ENCODE assay signal across 1 mouse cellular context in genomic region chr4:129898815-129899214, GRCm38 (mm10). TPM values are rescaled to one million over a fixed set of nuclear protein-coding genes. Genes with fewer than 3 reads are reported as not detected.
"Had no signal": no experiment of that assay in that cellular context is flagged by ENCODE, and none has a peak within 500 bp of the region (broad histone marks: within the 10 kb centered on the region; RNA-seq: fewer than 3 reads in every experiment).

No protein-coding gene starts in this region.

RNA-seq across cellular contexts. Expression of gene Spocd1, which starts 30.2 kb away (rescaled TPM):
- total RNA-seq: midbrain, postnatal 0 days had no signal
